Mouse (Mus musculus): ENCODE results near the gene Nsun2. TPM values are rescaled to one million over a fixed set of nuclear protein-coding genes. Genes with fewer than 3 reads are reported as not detected.
A peak's percentile ranks its signal among the peaks of the same experiment; 100 is the strongest.

Gene Nsun2
- total RNA-seq (2017), result 125 and 206 TPM in 2 replicates

GRCm38 (mm10) chr13:69533405-69534333 is at the start of gene Nsun2:
TSS of gene Nsun2 (plus strand) at chr13:69533746.
- no peak for ATAC-seq (replicated peaks in 1 of 2; ENCODE audit: insufficient read depth in 1 of 2, low FRiP score in 2 of 2, low TSS enrichment in 1 of 2, low read depth in 1 of 2, poor library complexity in 2 of 2, severe bottlenecking in 2 of 2)

- peak in 1 of 2 experiments; percentile 54; a peak in 1 of 4 replicates for ATAC-seq (replicated peaks in 1 of 2; ENCODE audit: insufficient read depth in 1 of 2, low FRiP score in 2 of 2, low TSS enrichment in 1 of 2, low read depth in 1 of 2, poor library complexity in 2 of 2, severe bottlenecking in 2 of 2)
Measured at GRCm38 (mm10) chr13:69485326-69485725, 48.2 kb upstream of the Nsun2 start.

DNA sequence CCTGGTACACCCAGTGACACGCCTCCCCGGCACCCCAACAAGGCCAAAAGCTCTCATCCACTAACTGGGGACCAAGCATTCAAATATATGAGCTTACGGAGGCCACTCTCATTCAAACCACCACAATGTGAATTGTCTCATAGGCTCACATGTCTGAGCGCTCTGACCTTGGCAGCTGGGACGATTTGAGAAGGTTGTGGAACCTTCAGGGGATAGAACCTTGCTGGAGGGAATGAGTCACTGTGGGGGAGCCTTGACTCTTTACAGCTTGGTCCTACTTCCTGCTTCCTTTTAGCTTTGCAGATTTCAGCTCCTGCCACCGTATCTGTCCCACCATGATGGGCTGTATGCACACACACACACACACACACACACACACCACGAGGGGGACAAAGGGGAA is 47.7 kb upstream of the Nsun2 start:
- ATAC-seq (replicated peaks in 1 of 2; ENCODE audit: insufficient read depth in 1 of 2, low FRiP score in 2 of 2, low TSS enrichment in 1 of 2, low read depth in 1 of 2, poor library complexity in 2 of 2, severe bottlenecking in 2 of 2), result no peak

GRCm38 (mm10) chr13:69487108-69487507 is 46.4 kb upstream of the Nsun2 start:
- ATAC-seq (replicated peaks in 1 of 2; ENCODE audit: insufficient read depth in 1 of 2, low FRiP score in 2 of 2, low TSS enrichment in 1 of 2, low read depth in 1 of 2, poor library complexity in 2 of 2, severe bottlenecking in 2 of 2), result no peak

DNA sequence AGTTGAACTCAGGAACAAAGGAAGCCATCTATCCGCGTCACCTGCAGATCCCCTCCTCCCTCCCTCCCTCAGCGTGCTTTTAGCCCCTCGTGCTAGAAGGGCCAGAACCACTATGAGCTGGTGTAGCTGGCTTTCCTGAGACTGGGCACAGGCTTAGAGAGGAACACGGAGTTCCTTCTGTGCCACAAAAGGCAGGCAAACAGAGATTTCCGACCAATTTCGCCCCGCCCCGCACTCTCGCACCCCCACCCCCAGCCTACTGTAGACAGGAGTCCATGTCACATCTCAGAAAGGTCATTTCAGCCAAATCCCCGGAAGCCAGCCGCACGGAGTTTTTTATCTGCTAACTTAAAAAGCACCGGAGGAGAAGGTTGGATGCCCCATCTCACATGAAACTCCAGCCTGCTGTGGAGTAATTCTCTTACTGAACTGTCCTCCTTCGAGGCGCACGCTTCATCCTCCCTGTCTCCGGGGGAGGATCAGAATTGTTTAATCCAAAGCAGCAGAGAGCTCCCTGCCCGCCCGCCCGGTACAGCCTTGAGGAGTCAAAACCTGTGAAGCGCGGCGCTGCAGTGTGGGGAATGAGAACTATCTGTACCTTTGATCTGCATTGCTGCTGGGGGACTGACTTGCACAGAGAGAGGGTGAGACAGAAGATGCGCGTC is 45.8 kb upstream of the Nsun2 start:
- ATAC-seq (replicated peaks in 1 of 2; ENCODE audit: insufficient read depth in 1 of 2, low FRiP score in 2 of 2, low TSS enrichment in 1 of 2, low read depth in 1 of 2, poor library complexity in 2 of 2, severe bottlenecking in 2 of 2), result no peak

- ATAC-seq (replicated peaks in 1 of 2; ENCODE audit: insufficient read depth in 1 of 2, low FRiP score in 2 of 2, low TSS enrichment in 1 of 2, low read depth in 1 of 2, poor library complexity in 2 of 2, severe bottlenecking in 2 of 2), result no peak
Measured at GRCm38 (mm10) chr13:69488565-69489255, 44.8 kb upstream of the Nsun2 start.

DNA sequence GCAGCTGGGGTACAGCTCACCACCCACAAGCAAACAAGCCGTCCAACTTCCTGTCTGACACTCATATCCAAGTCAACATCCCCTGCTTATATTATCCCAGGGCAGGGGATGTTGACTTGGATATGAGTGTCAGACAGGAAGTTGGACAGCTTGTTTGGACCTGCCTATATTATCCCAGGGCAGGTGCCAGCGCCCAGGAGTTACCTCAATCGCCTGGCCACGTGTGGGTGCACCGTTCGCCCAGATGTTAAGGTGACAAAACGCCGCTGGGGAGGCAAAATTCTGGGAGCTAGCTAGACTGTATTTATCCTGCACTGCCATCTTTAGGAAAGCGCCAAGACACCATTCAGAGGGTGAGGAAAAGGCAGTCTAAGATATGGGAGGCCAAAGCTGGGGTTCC is 43.8 kb upstream of the Nsun2 start:
- no peak for ATAC-seq (replicated peaks in 1 of 2; ENCODE audit: insufficient read depth in 1 of 2, low FRiP score in 2 of 2, low TSS enrichment in 1 of 2, low read depth in 1 of 2, poor library complexity in 2 of 2, severe bottlenecking in 2 of 2)

- ATAC-seq (replicated peaks in 1 of 2; ENCODE audit: insufficient read depth in 1 of 2, low FRiP score in 2 of 2, low TSS enrichment in 1 of 2, low read depth in 1 of 2, poor library complexity in 2 of 2, severe bottlenecking in 2 of 2), result peak; percentile 68 to 84
Measured at GRCm38 (mm10) chr13:69492876-69493463, 40.6 kb upstream of the Nsun2 start.

DNA sequence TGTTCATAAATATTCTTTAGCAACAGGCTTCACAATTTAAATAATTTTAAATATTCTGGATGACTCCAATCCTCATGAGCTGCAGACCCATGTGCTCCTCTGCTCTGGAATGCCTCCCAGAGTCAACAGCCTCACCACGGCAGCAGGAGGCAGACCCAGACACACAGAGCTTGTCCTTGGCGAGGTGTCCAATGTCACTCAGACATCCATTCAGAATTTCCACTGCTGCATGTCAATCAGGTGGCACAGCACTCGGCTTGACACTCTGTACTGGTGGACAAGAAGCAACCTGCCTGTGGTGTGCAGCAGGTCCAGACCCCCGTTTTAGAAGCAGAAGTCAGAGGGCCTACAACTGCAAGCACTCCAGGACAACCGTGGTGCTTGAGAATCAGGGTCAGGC is 35.3 kb upstream of the Nsun2 start:
- ATAC-seq (replicated peaks in 1 of 2; ENCODE audit: insufficient read depth in 1 of 2, low FRiP score in 2 of 2, low TSS enrichment in 1 of 2, low read depth in 1 of 2, poor library complexity in 2 of 2, severe bottlenecking in 2 of 2), result no peak

DNA sequence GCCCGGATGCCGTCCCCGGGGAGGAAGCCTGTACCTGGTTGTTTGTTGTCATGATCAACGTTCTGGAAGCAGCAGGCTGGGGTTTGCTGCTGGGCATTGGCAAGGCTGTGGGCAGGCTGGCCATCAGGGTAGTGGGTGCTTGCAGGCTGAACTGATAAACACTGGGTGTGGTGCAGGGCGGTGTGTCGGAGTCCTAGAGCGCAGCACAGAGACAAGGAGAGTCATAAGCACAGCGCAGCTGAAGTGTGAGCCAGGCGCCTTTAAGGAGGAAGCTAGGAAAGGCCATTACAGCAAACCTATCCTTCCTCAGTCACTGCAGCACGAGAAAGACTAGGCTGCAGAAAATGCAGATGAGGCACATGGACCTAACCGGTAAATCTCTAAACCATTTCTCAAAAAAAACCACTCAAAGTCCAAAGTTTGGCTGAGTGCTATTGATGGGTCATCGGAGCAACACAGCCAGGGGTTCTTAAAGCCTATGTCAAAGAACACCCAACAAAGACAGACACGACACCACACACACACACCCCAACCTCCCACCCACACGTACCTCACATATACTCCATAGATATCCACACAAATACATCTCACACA is 31.3 kb upstream of the Nsun2 start:
- no peak for ATAC-seq (replicated peaks in 1 of 2; ENCODE audit: insufficient read depth in 1 of 2, low FRiP score in 2 of 2, low TSS enrichment in 1 of 2, low read depth in 1 of 2, poor library complexity in 2 of 2, severe bottlenecking in 2 of 2)

DNA sequence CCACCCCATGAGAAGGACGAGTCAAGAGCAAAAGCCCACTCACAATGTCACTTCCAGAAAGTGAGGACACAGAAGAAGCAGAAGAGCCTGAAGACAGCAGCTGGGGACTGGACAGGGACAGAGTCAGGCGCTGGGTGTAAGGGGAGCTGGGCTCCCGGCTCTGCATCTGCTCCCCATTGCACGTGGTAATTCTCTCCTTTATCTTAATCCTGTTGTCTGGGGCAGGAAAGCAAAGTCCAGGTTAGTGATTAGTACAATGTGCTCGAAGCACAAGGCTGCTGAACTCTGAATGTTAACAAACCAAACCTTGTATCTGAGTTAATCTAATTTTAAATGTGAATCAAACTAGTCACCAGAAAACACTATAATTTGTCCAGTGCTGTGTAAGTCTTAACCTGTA is 30.7 kb upstream of the Nsun2 start:
- no peak for ATAC-seq (replicated peaks in 1 of 2; ENCODE audit: insufficient read depth in 1 of 2, low FRiP score in 2 of 2, low TSS enrichment in 1 of 2, low read depth in 1 of 2, poor library complexity in 2 of 2, severe bottlenecking in 2 of 2)

DNA sequence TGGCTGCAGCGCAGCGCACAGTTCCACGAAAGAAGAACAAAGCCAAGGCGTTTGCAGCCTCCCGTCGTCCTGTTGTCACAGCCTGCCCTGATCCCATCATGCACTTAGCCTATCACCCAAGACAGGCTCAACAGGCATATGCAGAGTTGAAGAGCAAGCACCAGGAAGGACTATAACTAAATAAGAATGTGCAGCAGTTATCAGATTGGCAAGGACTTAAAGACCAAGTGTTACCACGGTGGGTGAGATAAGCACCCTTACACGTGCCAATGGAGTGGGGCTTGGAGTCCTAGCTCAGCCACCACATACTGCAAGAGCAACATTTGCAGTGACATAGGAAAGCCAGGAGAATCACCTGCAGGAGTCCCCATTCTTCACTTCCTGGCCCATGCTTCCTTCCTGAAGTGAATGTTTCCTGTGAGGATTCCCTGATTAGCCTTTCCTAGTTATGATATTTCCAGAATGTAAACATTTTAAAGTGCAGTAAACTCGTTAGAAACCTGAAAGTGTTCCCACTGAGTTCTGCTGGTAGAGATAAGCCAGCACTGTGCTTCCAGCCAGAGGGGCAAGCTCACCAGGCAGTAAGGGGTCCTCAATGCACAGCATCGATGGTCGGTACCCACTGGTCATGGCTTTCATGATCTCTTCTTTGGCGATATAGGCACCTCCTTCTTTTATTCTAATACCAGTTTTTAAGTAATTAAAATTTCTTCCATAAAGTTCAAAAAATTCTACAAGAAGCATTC is 27.0 kb upstream of the Nsun2 start:
- peak in 1 of 2 experiments; percentile 33; a peak in 1 of 4 replicates for ATAC-seq (replicated peaks in 1 of 2; ENCODE audit: insufficient read depth in 1 of 2, low FRiP score in 2 of 2, low TSS enrichment in 1 of 2, low read depth in 1 of 2, poor library complexity in 2 of 2, severe bottlenecking in 2 of 2)

DNA sequence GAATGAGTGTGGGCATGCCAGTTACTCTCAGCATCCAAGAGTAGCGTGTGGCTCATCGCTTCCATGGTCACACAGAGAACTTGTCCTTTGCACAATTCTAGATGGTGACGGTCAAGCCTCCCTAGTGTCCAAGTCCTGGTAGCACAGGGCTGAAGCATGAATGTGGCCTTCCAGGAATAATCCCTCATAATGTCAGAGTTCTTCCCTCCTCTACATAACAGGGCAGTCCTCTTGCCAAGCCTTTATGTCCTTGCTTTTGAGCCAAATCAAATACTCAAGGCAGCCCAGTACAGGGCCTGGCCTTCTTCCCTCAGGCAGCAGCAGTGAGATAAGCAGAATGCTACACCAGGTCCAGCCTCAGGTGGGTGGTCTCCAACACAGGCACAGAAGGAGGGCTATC is 25.9 kb upstream of the Nsun2 start:
- ATAC-seq (replicated peaks in 1 of 2; ENCODE audit: insufficient read depth in 1 of 2, low FRiP score in 2 of 2, low TSS enrichment in 1 of 2, low read depth in 1 of 2, poor library complexity in 2 of 2, severe bottlenecking in 2 of 2), result no peak

DNA sequence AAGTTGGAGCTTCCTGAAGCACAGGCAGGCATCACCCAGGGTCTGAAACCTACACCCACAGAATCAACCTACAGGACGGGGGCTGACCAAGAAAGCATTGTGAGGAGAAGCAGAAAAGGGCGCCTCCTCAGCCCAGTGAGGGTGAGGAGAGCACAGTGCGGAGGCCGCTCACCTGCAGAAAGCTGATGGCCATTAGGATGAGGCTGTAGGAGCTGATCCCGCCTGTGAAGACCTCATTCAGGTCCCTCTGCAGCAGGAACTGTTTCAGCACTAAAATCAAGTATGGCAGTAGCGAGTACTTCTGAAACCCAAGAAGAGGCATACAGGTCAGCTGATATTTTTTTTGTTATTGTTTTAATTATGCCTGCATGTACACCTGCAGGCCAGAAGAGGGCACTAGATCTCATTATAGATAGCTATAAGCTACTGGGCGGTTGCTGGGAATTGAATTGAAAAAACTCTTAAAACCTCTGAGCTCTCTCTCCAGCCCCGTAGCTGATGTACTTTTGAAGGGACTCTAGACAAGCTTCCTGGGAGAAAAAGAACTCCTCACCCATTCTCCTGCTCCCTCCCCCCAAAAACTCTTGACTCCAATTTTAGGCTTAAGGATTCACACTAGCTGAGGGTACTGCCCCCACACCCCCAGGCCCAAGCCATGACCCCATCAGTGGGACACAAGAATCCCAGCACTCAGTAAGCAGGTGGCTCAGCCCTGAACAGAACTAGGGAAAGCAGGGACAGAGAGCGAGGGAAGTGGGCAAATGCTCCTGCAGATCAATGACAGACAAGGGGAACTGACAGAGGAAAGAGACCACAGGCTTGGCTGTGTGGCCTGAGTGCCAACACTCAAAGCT is 23.9 kb upstream of the Nsun2 start:
- peak; percentile 41 to 67 for ATAC-seq (replicated peaks in 1 of 2; ENCODE audit: insufficient read depth in 1 of 2, low FRiP score in 2 of 2, low TSS enrichment in 1 of 2, low read depth in 1 of 2, poor library complexity in 2 of 2, severe bottlenecking in 2 of 2)

DNA sequence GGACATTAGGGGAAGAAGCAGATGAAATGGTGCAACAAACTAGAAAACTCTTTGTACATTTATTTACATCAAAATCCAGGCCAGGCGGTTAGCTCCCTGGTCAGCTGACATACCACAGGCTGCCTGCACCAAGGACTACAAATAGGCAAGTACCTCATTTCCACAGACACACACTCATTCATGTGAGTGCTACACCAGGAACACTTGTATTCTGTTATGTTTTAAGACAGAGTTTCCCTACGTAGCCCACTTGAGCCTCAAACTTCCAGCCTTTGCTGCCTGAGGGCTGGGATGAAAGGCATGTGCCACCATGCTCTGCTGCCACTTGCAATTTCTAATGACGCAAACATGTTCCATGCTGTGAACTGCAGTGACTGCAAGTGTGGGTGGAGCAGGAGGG is 18.5 kb upstream of the Nsun2 start:
- no peak for ATAC-seq (replicated peaks in 1 of 2; ENCODE audit: insufficient read depth in 1 of 2, low FRiP score in 2 of 2, low TSS enrichment in 1 of 2, low read depth in 1 of 2, poor library complexity in 2 of 2, severe bottlenecking in 2 of 2)

- no peak for ATAC-seq (replicated peaks in 1 of 2; ENCODE audit: insufficient read depth in 1 of 2, low FRiP score in 2 of 2, low TSS enrichment in 1 of 2, low read depth in 1 of 2, poor library complexity in 2 of 2, severe bottlenecking in 2 of 2)
Measured at GRCm38 (mm10) chr13:69517445-69517844, 16.1 kb upstream of the Nsun2 start.

All from hematopoietic stem cell, adult 5-6 weeks (primary cell).